Mouse (Mus musculus): ENCODE data around the gene Syt9.

- no peak for TF ChIP-seq POLR2A (IDR thresholded peaks at IDR 0.05; ENCODE audit: low read depth, low read length)
- no peak for TF ChIP-seq CTCF (IDR thresholded peaks at IDR 0.05; ENCODE audit: extremely low read depth, insufficient read depth, insufficient read length, insufficient replicate concordance)
These were observed 795 bp downstream of the Syt9 start for GRCm38 (mm10) chr7:107371126-107371920.

All from spleen, adult 2 months (tissue).